Mouse (Mus musculus) brown adipose tissue, adult 24 weeks (tissue): ENCODE measurements around the gene Olfr279. TPM values are rescaled to one million over a fixed set of nuclear protein-coding genes. Genes with fewer than 3 reads are reported as not detected.
"Not testable (repeated sequence)": the region's sequence is repeated elsewhere in the genome, so short reads cannot be mapped to it uniquely, and the experiment has no call there.

Experiments used
- H3K27ac ChIP-seq: fragments of 200-500 bp; replicated peaks from 2 replicates; pipeline ENCODE4 v1.5.1; 2012; ENCODE audit warnings: low read depth, mild to moderate bottlenecking, low read length
- H3K4me1 ChIP-seq: fragments of 200-500 bp; 2 replicates; pipeline ENCODE4 v1.6.1; 2012; ENCODE audit warnings: low read length, mixed read lengths; ENCODE audit not compliant: control insufficient read depth, insufficient read depth, insufficient read length
- H3K4me3 ChIP-seq: fragments of 200-500 bp; 2 replicates; pipeline ENCODE4 v1.5.1; 2012; ENCODE audit warnings: low read depth, mild to moderate bottlenecking, low read length, moderate library complexity; ENCODE audit not compliant: insufficient read depth
- polyA plus RNA-seq: library from polyadenylated mRNA; stranded (reverse); fragments of >200 nt; gene quantifications from 2 replicates; pipeline ENCODE4 v1.2.4, GENCODE M21; 2012; ENCODE audit not compliant: missing spikeins, insufficient read depth, insufficient read length

The Olfr279 gene
- polyA plus RNA-seq, 1 experiment: not detected

DNA sequence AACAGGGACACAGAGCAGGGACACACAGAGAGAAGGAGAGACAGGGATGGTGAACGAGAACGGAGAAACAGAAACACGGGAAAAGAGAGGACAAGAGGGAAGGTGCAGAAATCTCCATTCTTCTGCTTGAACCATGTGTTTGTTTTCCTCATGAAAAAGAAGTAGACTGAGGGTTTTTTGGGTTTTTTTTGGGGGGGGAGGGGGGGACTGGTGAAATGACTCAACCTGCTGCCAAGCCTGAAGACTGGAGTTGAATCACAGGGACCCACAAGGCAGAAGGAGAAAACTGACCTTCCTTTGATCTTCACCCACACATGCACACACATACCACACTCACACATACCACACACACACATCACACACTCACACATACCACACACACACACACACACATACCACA is 11.1 kb downstream of the Olfr279 start:
- Histone ChIP-seq H3K4me1 (peaks cover 23% of the 10 kb centered on the region), H3K27ac (no peak overlapping the region), H3K4me3 (no peak overlapping the region)

DNA sequence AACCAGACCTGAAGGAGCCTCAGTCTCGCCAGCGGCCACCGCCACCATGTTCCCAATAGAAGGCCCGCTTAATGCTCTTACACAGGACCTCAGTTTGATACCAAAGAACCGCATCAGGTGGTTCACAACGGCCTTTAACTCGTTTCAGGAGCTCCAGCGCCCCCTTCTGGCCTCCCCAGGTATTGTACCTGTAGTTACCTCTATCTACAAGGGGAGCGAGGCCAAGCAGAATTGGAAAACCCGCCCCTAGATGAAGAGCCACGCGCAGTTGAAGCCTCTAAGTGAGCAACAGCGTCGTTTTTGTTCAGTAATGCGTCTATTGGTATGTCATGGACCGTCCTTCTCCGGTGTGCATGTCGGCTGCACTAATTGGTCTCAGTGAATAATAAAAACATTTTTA is 12.3 kb downstream of the Olfr279 start:
- H3K27ac ChIP-seq: no peak overlapping the region
- H3K4me1 ChIP-seq: peaks cover 21% of the 10 kb centered on the region

DNA sequence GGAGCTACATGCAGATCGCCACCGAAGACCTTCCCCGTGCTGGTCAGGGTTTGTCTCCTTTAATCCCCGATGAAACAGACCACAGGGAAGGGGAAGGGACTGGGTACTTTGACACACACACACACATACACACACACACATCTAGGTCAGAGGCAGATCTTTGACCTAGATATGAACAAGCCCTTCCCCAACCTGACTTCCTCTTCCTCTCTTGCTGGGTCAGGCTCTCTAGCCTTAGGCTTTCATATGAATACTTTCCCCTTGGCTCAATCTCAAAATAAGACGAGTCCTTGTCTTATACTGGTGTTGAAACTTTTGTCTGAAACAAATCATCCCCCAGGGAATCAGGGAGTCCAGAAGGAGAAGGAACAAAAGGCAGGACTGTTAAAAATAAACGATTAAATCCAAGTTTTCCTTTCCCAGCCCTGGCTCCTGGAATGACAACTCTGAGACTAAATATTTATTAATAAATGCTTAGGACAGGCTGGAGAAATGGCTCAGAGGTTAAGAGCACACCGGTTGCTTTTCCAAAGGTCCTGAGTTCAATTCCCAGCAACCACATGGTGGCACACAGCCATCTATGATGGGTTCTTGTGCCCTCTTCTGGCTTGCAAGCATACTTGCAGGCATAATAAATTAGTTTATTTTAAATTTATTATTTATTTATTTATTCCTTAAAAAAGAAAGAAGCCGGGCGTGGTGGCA is 14.2 kb downstream of the Olfr279 start:
- Histone ChIP-seq H3K4me1 (peaks cover 10% of the 10 kb centered on the region), H3K27ac (peak overlapping the region; percentile 72), H3K4me3 (no peak overlapping the region)

More for the DNA sequence above, 12.3 kb downstream of the Olfr279 start:
- no peak overlapping the region for H3K4me3 ChIP-seq

DNA sequence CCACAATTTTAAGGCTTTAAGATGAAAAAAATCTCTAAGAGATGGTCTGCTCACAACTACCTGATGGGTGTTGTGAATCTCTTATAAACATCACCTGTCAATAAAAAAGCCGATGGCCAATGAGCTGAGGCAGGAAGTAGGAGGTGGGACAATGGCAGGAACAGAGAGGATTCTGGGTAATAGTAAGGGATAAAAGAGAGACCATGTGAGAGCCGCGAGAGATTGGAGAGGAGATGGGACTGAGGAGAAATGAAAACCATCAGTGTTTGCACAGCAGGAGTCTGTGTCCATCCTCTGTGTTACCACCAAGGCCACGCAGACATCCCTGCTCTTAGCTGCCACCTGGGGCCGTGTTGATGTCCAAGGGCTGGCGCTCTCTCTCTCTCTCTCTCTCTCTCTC is 15.1 kb downstream of the Olfr279 start:
- Histone ChIP-seq H3K27ac (no peak overlapping the region), H3K4me1 (peaks cover 13% of the 10 kb centered on the region), H3K4me3 (no peak overlapping the region)

DNA sequence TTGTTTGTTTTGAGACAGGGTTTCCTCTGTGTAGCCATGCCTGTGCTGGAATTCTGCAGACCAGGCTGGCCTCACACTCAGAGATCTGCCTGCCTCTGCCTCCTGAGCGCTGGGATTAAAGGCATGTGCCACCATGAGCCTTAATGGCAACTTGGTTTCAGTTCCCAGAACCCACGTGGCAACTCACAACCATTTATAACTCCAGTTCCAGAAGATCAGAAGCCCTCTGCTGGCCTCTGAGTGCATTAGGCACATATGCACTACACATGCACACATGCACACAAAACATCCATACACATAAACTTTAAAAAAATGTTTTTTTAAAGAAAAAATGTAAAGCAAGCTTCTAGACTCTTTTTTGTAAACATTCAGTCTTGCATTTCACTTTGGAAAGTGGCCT is 17.2 kb downstream of the Olfr279 start:
- H3K4me1 ChIP-seq: peaks cover 17% of the 10 kb centered on the region
- H3K4me3 ChIP-seq: no peak overlapping the region
- H3K27ac ChIP-seq: no peak overlapping the region

DNA sequence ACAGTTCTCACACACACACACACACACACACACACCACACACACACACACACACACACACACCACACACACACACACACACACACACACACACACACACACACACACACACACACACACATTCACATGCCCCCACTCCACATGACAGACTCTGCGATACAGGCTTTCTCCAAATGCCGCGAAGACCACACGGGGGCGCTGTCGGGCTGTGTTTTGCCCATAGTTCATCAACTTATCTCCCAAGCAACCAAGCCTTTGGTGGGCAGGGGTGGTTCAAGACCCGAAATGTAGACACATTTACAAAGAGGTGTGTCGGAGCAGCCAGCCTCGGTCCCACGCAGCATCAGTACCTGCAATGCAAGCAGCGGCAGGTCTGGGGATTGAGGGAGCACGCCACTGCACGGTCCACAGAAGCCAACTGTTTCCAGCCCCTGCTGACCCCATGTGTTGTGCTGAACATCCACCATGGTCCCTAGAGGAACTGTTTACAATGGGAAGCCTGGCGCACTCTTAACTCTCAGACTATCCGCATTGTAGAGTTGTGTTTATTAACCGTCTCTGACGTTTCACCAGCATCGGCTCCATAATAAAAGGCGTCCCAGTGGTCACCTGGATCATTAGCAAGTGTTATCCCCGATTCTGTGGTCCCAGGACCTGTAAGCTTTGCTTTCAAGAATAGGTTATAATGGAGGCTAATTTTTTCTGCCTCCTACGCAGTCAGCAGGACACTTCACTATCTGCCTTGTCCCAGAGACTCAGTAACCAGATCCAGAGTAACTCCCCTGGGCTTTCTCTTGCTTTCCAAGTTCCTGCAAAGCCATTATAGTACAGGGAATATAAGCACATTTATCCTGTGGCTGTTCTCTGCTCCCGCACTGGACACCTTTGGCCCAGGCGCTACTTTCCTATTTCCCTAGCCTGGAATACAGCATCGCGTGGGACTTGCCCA is 18.5 kb downstream of the Olfr279 start:
- H3K27ac ChIP-seq: peak overlapping the region; percentile 33
- H3K4me3 ChIP-seq: peak overlapping the region; percentile 38
- H3K4me1 ChIP-seq: peaks cover 10% of the 10 kb centered on the region

DNA sequence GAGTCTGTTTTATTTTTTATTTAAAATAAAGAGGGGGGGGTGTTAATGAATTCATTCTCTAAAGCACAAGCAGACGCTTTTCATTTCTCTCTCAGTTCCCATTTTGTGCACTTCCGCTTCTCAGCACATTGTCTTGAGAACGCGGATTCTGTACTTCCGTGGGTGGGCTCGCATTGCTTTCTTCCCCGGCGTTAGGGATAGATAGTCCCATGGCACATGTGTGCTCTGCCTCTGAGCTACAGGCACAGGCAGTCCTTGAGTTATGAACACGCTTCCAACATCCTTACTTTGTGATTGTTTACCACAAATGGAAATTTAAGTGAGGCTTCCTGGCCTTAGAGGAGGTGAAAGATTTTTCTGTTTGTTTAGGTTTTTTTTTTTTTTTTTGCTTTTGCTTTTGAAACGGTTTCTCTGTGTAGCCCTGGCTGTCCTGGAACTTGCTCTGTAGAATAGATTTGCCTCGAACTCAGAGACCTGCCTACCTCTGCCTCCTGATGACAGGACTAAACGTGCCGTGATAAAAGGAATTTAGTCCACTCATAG is 19.3 kb downstream of the Olfr279 start:
- Histone ChIP-seq H3K4me1 (peaks cover 6% of the 10 kb centered on the region), H3K4me3 (no peak overlapping the region), H3K27ac (peak overlapping the region; percentile 33)

DNA sequence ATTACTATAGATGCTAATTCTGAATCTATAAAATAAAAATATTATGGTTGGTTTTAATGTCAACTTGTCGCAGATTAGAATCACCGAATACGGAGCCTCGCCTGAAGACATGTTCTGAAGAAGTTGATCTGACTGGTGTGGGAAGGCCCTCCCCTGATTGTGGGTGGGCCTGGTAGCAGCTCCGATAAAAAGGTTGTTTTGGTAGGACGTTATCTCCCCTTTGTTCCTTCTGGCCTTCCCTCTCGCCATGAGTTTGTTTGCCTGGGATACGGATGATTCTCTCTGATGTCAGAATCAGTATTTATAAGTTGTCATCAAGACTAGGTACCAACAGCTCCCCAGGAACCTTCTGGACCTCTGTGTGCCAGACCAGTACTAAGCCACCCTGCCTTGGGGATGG is 20.0 kb downstream of the Olfr279 start:
- Histone ChIP-seq H3K4me3 (no peak overlapping the region), H3K27ac (peak overlapping the region; percentile 31), H3K4me1 (peaks cover 6% of the 10 kb centered on the region)

DNA sequence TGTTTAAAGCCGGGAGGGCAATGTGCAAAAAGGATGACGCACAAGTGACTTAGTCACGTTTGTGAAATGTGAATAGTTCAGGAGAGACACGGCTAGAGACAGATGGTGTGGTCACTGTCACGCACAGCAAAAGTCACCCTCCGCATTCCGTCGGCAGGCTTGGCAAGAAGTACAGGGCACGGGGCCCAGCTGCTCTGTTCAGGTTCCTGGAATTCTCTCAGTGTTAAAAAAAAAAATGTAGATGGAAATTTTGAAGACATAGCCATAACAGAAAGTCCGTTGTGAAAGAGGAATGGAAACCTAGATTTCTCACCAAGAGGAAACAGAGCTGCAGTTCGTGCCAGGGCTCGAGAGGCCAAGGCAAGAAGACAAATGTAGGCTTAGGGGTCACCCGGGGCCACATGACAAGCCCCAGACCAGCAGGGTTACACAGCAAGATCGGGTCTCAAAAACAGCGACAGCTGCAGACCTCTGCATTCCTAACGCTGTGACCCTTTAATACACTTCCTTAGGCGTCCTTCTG is 20.7 kb downstream of the Olfr279 start:
- Histone ChIP-seq H3K4me1 (peaks cover 6% of the 10 kb centered on the region), H3K4me3 (no peak overlapping the region), H3K27ac (peak overlapping the region; percentile 54)

DNA sequence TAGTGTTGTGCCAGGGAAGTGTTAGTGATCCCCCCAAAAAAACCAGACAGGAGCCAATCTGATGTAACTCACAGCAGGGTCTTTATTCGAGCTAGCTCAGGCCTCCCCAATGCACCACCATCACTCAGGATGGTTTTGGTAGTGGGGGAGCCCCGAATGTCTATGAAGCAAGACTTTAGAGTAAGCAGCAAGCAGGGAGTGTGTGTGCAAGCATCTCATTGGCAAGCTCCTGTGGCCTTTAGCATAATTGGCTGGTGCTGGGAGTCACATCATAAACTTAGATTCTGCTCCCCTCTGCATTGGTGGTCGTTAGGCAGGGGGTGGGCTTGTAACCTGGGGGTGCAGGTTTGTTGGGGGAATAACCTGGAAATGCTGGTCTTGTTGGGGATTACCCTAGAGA is 21.5 kb downstream of the Olfr279 start:
- H3K27ac ChIP-seq, H3K4me3 ChIP-seq, H3K4me1 ChIP-seq: not testable (repeated sequence)

DNA sequence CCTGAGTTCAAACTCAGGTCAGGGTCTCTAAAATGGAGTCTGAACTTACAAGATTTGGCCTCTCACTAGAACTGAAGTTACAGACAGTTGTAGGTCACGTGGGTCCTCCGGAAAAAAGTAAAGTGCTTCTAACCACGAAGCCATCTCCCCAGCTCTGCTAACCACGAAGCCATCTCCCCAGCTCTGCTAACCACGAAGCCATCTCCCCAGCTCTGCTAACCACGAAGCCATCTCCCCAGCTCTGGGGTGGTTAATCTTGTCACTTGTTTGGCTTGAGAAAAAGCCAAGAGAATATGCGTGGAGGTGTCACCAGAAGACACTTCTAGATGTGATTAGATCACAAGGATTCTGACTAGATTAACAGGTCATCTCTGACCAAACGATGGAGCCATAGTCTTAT is 21.9 kb downstream of the Olfr279 start:
- Histone ChIP-seq H3K4me3 (no peak overlapping the region), H3K27ac (no peak overlapping the region)

DNA sequence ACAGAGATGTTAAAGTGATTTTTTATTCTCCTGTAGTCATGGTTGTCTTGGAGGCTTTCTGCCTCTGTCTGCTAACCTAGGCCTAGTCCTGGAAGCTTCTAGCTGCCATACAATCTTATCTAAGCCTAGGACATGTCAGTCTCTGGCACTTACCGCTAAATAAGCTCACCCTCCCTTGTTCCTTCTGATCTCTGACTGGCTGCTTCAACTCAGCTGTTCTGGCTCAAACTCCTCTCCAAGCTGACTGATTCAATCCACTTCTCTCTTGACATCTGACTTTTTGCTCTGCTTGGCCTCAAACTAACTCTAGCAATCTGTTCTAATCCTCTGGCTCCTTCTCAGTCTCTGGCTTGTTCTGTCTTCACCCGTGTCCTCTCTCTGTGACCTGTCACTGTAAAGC is 22.6 kb downstream of the Olfr279 start:
- H3K27ac ChIP-seq, H3K4me1 ChIP-seq, H3K4me3 ChIP-seq: not testable (repeated sequence)

More for the DNA sequence above, 21.9 kb downstream of the Olfr279 start:
- H3K4me1 ChIP-seq: peaks cover 6% of the 10 kb centered on the region

DNA sequence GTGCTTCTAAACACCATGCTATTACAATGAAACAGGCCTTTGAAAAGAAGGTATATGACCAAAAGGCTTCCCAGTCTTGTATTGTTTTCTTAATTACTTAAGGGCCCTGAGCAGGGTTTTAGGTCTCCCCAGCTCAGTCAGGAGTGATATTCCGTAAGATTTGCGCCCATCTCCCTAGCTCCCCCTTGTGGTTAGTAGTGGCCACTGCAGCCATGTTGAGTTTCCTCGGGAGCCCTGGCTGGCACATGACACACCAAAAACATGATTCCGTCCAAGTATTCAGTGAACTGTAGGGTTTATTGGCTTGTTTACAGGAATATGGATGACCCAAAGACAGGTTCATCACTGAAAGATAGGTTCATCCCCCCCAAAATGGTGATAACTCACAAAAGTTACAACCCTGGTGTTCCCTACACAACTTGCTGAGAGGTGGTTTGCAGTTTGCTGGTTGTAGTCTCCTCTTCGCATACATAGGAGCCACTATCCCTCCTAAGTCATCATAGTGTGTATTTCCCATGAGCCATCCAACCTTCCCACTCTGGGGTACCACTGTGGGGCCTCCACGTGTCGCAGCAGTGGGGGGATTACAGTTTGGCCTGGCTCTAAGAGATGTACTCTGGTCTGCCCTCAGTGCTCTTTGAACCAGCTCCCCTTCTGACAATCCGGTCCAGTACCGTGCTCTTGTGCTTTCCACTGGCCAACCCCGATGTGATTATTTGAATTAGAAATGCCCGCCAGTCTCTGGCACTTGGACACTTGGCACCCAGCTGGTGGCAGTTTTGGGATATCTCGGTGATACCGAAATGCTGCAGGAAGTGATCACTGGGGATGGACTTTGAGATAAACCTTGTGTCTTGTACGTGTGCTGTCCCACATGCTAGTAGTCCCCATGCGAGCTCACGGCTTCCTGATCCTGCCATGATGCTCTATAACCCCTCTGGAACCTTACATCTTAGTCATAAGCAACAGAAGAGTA is 25.5 kb downstream of the Olfr279 start:
- Histone ChIP-seq H3K4me3 (no peak overlapping the region), H3K27ac (no peak overlapping the region), H3K4me1 (peaks cover 3% of the 10 kb centered on the region)

DNA sequence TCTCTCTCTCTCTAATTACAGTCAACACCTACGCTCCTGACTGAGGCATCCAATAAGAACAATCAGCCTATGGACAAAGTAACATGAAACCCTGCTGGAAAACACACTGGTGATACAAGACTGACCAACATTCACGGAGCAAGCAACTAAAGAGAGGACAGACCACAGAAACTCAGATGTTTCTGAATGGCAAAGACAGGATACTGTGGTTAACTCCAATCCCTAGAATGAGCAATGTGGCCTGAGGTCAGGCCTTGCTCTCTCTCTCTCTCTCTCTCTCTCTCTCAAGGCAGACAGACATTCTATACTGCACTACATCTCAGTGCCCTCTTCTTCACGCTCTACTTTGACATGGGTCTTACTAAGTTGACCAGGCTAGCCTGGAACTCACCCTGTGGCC is 29.0 kb downstream of the Olfr279 start:
- H3K27ac ChIP-seq: no peak overlapping the region
- H3K4me1 ChIP-seq: no peaks in the 10 kb centered on the region
- H3K4me3 ChIP-seq: no peak overlapping the region
